Mouse (Mus musculus): ENCODE measurements at regions not wholly inside any gene's neighbourhood (a gene's known extent, or its start where the extent isn't known, plus 50 kb on each side); places are given as distances from the start of the nearest gene placed in this dataset.

- no peak for TF ChIP-seq CTCF (IDR thresholded peaks at IDR 0.05; ENCODE audit: low read depth)
- TF ChIP-seq EP300 (IDR thresholded peaks at IDR 0.05; ENCODE audit: low read depth) = no peak
These were observed 181.8 kb upstream of the Arhgap18 start for GRCm38 (mm10) chr10:26571377-26571776.

All from liver, embryonic 14.5 days (tissue).